Mouse (Mus musculus) liver, postnatal 0 days (tissue): ENCODE data around the gene Ffar3. TPM values are rescaled to one million over a fixed set of nuclear protein-coding genes. Genes with fewer than 3 reads are reported as not detected.

Experiments used
- ATAC-seq: fragments of 200-750 bp; cut with Nextera tagmentation; 2 replicates; pipeline ENCODE4 v1.8.0; 2017; ENCODE audit warnings: mild to moderate bottlenecking, moderate library complexity
- DNase-seq: peaks from one replicate; pipeline ENCODE4 v3.0.0-alpha.2; 2016
- H3K27ac ChIP-seq: fragments of 300-500 bp; sonication (generic); 2 replicates; pipeline ENCODE4 v1.5.1; 2014; ENCODE audit warnings: antibody characterized with exemption, moderate library complexity, mild to moderate bottlenecking, low read depth
- H3K27me3 ChIP-seq: fragments of 300-500 bp; sonication (generic); 2 replicates; pipeline ENCODE4 v1.6.1; 2014; ENCODE audit warnings: low read length, control low read depth, mixed read lengths; ENCODE audit not compliant: insufficient read depth
- H3K36me3 ChIP-seq: fragments of 300-500 bp; sonication (generic); replicated peaks from 2 replicates; pipeline ENCODE4 v1.6.1; 2014; ENCODE audit warnings: mild to moderate bottlenecking, control low read depth, low read length, moderate library complexity, mixed read lengths; ENCODE audit not compliant: insufficient read depth
- H3K4me1 ChIP-seq: fragments of 300-500 bp; sonication (generic); 2 replicates; pipeline ENCODE4 v1.6.1; 2014; ENCODE audit warnings: antibody characterized with exemption, mild to moderate bottlenecking, control low read depth; ENCODE audit not compliant: insufficient read depth
- H3K4me2 ChIP-seq: fragments of 300-500 bp; sonication (generic); 2 replicates; pipeline ENCODE4 v1.6.1; 2014; ENCODE audit warnings: low read depth, mild to moderate bottlenecking, low read length, moderate library complexity, mixed read lengths
- H3K4me3 ChIP-seq: fragments of 300-500 bp; sonication (generic); 2 replicates; pipeline ENCODE4 v1.5.1; 2014; ENCODE audit warnings: low read depth, low read length
- H3K9ac ChIP-seq: fragments of 300-500 bp; sonication (generic); replicated peaks from 2 replicates; pipeline ENCODE4 v1.6.1; 2014; ENCODE audit warnings: mild to moderate bottlenecking, moderate library complexity
- H3K9me3 ChIP-seq: fragments of 300-500 bp; sonication (generic); 2 replicates; pipeline ENCODE4 v1.6.1; 2016; ENCODE audit warnings: mild to moderate bottlenecking, control low read depth, low read length, mixed read lengths
- CTCF ChIP-seq: sonication (generic); IDR thresholded peaks from 2 replicates; pipeline ENCODE4 v1.5.1; 2016; ENCODE audit warnings: antibody characterized with exemption, low read depth
- EP300 ChIP-seq: IDR thresholded peaks from 2 replicates; pipeline ENCODE4 v1.6.1; 2016; ENCODE audit warnings: antibody characterized with exemption, low read depth, mild to moderate bottlenecking
- WGBS: fragments of 180-500 bp; shearing (Covaris S2); extraction: QIAGEN DNeasy Blood & Tissue Kit; methylation state at CpG from one replicate; pipeline ENCODE4 v1.1.7; 2014; ENCODE audit not compliant: insufficient replicate concordance; 5-methylcytosine and 5-hydroxymethylcytosine counted together
- polyA plus RNA-seq: library from polyadenylated mRNA; unstranded; fragments of >200 nt; fragmentation: Nextera tagmentation; extraction: Ambion mirVana; gene quantifications from 2 replicates; pipeline ENCODE4 v1.2.1, GENCODE M21; 2015

Ffar3 gene
- polyA plus RNA-seq, 1 experiment from 2014 or later = not detected

DNA sequence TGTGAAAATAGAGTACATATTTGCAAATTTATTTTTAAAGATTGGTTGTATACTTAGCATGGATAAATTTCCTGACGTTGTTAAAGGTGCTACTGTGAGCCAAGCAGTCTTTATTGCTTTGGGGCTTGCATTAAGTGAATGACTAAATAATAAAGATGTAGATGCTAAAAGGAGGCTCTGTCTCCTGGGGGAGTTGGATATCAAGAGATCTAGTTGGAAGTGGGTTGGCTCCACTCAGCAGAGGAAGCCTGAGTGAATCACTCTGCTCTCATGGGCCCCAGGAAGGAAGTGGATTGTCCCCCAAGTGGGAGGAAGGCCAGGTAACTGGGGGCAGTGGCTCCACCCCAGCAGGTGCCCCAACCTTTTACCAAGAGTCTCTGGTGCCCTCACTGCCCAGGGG is 1.8 kb upstream of the Ffar3 start:
- no peaks in the 10 kb centered on the region for H3K36me3 ChIP-seq
- H3K4me1 ChIP-seq = 0 out of 2 replicates have a peak, but pooled peaks cover 3% of the 10 kb centered on the region
- ATAC-seq = no peak
- no peak overlapping the region for H3K4me3 ChIP-seq
- DNase-seq = no peak
- H3K9me3 ChIP-seq = no peaks in the 10 kb centered on the region
- WGBS = 70% methylated on average over 1 of the region's 1 CpGs
- H3K27me3 ChIP-seq = no peaks in the 10 kb centered on the region
- TF ChIP-seq EP300 (no peak), CTCF (no peak)
- no peak overlapping the region for H3K9ac ChIP-seq
- H3K27ac ChIP-seq = no peak overlapping the region
- no peak overlapping the region for H3K4me2 ChIP-seq

DNA sequence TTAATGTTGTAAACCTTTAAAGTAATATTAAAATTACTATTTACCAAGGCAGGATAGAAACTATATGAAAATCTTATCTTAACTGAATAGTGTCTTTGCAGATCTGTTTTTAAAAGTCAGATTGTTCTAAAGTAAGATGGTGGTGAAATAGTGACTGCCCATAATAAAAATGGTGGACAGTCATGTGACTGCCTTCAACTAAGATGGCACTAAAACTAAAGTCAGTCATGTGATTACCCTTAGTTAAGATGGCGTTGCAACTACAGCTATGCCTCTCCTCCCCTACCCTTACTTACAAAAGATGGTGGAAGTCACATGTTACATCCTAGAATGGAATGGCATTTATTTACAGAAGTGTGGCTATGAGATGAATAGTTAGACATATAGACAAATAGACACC is 4.6 kb downstream of the Ffar3 start:
- Histone ChIP-seq H3K36me3 (no peaks in the 10 kb centered on the region), H3K4me3 (no peak overlapping the region), H3K27ac (no peak overlapping the region), H3K27me3 (no peaks in the 10 kb centered on the region), H3K9me3 (no peaks in the 10 kb centered on the region), H3K4me2 (no peak overlapping the region), H3K9ac (no peak overlapping the region), H3K4me1 (no peaks in the 10 kb centered on the region)
- no peak for DNase-seq
- no peak for ATAC-seq
- TF ChIP-seq CTCF (no peak), EP300 (no peak)
- 76% methylated on average over 1 of the region's 1 CpGs for WGBS

DNA sequence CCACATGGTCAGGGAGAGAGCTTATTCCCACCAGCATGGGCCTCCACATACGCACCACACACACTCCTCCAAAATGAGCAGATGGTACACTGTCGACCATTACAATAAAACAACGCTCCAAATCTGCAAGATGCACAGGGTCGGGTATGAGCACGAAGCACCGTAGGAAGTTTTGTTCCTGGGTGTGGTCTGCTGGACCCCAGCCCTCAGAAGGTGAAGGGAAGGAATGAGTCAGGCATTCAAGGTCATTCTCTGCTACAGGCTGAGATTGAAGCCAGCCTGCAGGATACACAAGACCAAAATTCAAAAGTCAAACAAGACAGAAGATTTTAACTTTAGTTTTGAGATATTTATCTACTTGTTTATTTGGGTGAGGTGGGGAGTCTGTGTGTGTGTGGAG is 8.0 kb downstream of the Ffar3 start:
- H3K9ac ChIP-seq = no peak overlapping the region
- WGBS = 73% methylated on average over 6 of the region's 6 CpGs
- DNase-seq (no peak), ATAC-seq (no peak)
- TF ChIP-seq CTCF (no peak), EP300 (no peak)
- no peak overlapping the region for H3K4me2 ChIP-seq
- H3K4me1 ChIP-seq = 0 out of 2 replicates have a peak, but pooled peaks cover 3% of the 10 kb centered on the region
- no peaks in the 10 kb centered on the region for H3K9me3 ChIP-seq
- no peaks in the 10 kb centered on the region for H3K36me3 ChIP-seq
- H3K4me3 ChIP-seq = no peak overlapping the region
- H3K27me3 ChIP-seq = no peaks in the 10 kb centered on the region
- H3K27ac ChIP-seq = no peak overlapping the region

DNA sequence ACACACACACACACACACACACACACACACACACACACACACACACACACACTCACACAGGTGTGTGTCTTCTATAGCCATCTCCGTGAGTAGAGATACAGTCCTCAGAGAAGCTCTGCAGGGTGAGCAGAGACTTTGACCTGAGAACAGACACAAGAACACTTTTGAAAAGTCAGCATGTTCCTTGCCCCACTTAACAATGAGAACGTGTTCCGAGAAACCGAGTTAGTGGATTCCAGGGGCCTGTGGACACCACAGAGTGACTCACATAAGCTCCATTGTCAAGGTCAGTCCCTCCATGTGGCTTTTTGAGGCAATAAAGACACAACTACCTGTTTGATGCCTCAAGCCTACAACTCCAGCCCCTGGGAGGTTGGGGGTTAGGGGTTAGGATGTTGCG is 8.6 kb downstream of the Ffar3 start:
- no peaks in the 10 kb centered on the region for H3K9me3 ChIP-seq
- no peak overlapping the region for H3K27ac ChIP-seq
- WGBS = 70% methylated on average over 5 of the region's 5 CpGs
- no peaks in the 10 kb centered on the region for H3K36me3 ChIP-seq
- TF ChIP-seq CTCF (no peak), EP300 (no peak)
- 0 out of 2 replicates have a peak, but pooled peaks cover 3% of the 10 kb centered on the region for H3K4me1 ChIP-seq
- H3K4me3 ChIP-seq = no peak overlapping the region
- ATAC-seq = no peak
- no peak overlapping the region for H3K4me2 ChIP-seq
- DNase-seq = no peak
- H3K9ac ChIP-seq = no peak overlapping the region
- H3K27me3 ChIP-seq = no peaks in the 10 kb centered on the region

DNA sequence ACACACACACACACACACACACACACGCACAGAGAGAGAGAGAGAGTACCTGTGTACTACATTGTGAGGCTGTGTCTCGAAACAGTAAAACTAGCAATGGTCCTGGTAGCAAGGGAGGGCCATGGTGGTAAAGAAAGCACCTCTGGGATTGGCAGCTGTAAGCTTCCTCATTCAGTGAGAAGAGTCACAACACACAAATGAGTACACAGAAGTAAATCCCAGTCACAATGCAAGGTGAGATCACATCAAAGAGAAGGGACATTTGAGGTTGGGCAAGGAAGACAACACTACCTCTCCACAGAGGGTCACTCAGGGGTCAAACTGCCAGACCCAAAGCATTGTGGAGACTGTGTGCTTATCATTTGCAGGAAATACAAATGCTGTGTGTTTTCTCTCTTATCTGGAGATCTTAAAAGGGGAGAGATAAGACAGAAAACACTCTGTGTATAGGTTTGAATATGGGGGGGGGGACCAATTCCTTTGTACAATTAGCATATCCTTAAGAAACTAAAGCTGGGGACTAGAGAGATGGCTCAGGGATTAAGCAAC is 9.4 kb downstream of the Ffar3 start:
- 48% methylated on average over 2 of the region's 2 CpGs for WGBS
- no peak overlapping the region for H3K4me3 ChIP-seq

DNA sequence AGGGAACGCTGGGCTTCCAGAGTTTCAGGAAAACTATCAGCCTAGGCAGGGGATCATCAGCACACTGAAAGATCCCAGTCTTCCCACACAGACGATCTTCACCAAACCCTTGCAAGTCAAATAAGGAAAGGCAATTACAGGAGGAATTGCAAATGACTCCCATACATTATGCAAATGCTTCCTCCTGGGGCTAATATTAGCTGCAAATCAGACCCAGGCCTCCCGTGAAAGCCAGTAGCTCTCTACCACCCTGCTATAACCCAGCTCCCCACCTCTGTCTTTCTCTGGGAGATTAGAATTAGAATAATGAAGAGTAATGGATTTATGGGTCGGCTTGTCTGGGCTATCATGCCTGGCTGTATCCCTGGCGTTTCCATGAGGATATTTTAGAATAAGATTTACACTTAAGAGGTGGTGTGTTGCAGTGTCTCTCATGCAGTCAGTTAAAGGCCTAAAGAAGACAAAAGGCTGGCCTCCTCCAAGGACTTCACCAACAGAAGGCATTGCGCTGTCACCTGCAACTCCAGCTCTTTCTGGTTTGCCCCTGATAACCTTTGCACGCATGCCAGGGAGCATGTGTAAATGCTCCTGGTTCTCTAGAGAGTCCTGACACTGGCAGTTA is 11.2 kb downstream of the Ffar3 start:
- WGBS = 54% methylated on average over 7 of the region's 7 CpGs
- Histone ChIP-seq H3K36me3 (no peaks in the 10 kb centered on the region), H3K4me2 (no peak overlapping the region), H3K4me3 (no peak overlapping the region), H3K9ac (no peak overlapping the region), H3K27ac (no peak overlapping the region), H3K4me1 (peaks cover 12% of the 10 kb centered on the region), H3K27me3 (no peaks in the 10 kb centered on the region), H3K9me3 (no peaks in the 10 kb centered on the region)
- no peak for TF ChIP-seq EP300
- ATAC-seq (no peak), DNase-seq (no peak)

More for the DNA sequence above, 9.4 kb downstream of the Ffar3 start:
- Histone ChIP-seq H3K9ac (no peak overlapping the region), H3K4me1 (peaks cover 7% of the 10 kb centered on the region; the same call in 1 of the 2 replicates), H3K9me3 (no peaks in the 10 kb centered on the region), H3K36me3 (no peaks in the 10 kb centered on the region), H3K4me2 (no peak overlapping the region), H3K27me3 (no peaks in the 10 kb centered on the region), H3K27ac (no peak overlapping the region)
- ATAC-seq (no peak), DNase-seq (no peak)
- TF ChIP-seq EP300 (no peak), CTCF (no peak)
